Mouse (Mus musculus): ENCODE data around the gene Fosl2.

DNA sequence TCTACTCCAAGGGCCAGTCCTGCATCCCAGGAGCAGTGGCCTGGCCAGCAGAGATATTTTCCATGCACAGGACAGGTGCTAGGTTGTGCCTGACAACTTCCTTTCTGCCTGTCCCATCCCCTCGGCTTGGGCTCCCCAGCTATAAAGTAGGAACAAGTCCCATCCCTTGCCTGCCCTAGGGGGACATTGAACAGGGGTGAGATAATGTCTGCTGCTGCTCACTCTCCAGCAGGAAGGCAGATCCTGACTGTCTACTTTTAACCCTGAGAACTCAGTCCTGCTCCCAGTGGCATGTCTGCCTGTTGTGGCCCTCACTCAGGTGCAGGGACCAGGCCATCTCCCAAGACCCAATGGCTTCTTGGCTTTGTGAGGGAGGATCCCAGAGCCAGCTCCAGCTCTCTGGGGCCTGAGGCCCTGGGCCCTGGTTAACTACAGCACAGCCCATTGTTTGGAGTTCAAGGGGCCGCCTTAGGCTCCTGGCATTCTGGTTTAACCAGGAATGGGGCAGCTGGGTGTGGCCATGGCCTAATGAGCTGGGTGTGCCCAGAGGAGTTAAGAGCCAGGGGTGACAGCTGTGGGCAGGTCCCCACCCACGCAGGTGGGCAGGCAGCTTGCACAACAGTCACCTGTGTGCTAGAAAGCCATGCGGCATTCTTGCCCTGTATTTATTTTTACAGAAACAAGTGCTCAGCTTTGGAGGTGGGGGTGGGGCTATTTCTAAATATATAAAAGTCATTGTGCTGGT lies 47.5 kb downstream of the Fosl2 start:
- no peak for TF ChIP-seq EP300 (IDR thresholded peaks at IDR 0.05; ENCODE audit: low read depth)
- no peak for TF ChIP-seq CTCF (IDR thresholded peaks at IDR 0.05; ENCODE audit: low read depth)
